Mouse (Mus musculus) intestine, embryonic 14.5 days (tissue): ENCODE data around the gene Ppp1r37. TPM values are rescaled to one million over a fixed set of nuclear protein-coding genes. Genes with fewer than 3 reads are reported as not detected.

ENCODE experiments used
- ATAC-seq: fragments of 200-750 bp; cut with Nextera tagmentation; replicated peaks from 2 replicates; pipeline ENCODE4 v1.8.0; 2017; ENCODE audit warnings: low read depth, moderate number of reproducible peaks, moderate TSS enrichment, moderate library complexity; ENCODE audit not compliant: low FRiP score, low TSS enrichment
- DNase-seq: peaks from one replicate; pipeline ENCODE4 v3.0.0-alpha.2; 2018; ENCODE audit warnings: low spot score
- H3K27ac ChIP-seq: fragments of 300-500 bp; sonication (generic); 2 replicates; pipeline ENCODE4 v1.5.1; 2014; ENCODE audit warnings: low read depth, mild to moderate bottlenecking, control low read depth
- H3K27me3 ChIP-seq: fragments of 300-500 bp; sonication (generic); replicated peaks from 2 replicates; pipeline ENCODE4 v1.6.1; 2014; ENCODE audit warnings: low read length, control low read depth; ENCODE audit not compliant: control insufficient read depth, insufficient read depth
- H3K36me3 ChIP-seq: fragments of 300-500 bp; sonication (generic); 2 replicates; pipeline ENCODE4 v1.6.1; 2014; ENCODE audit warnings: low read length, control low read depth; ENCODE audit not compliant: control insufficient read depth, insufficient read depth
- H3K4me1 ChIP-seq: fragments of 300-500 bp; sonication (generic); replicated peaks from 2 replicates; pipeline ENCODE4 v1.6.1; 2014; ENCODE audit warnings: low read length, control low read depth, mixed read lengths; ENCODE audit not compliant: control insufficient read depth, insufficient read depth
- H3K4me2 ChIP-seq: fragments of 300-500 bp; sonication (generic); 2 replicates; pipeline ENCODE4 v1.6.1; 2014; ENCODE audit warnings: low read length
- H3K4me3 ChIP-seq: fragments of 300-500 bp; sonication (generic); 2 replicates; pipeline ENCODE4 v1.5.1; 2014; ENCODE audit warnings: low read depth, low read length, control low read depth, mixed read lengths
- H3K9ac ChIP-seq: fragments of 300-500 bp; sonication (generic); 2 replicates; pipeline ENCODE4 v1.6.1; 2014; ENCODE audit warnings: mild to moderate bottlenecking, low read length
- H3K9me3 ChIP-seq: fragments of 300-500 bp; sonication (generic); 2 replicates; pipeline ENCODE4 v1.6.1; 2016; ENCODE audit warnings: low read length, control low read depth; ENCODE audit not compliant: control insufficient read depth
- WGBS: fragments of 180-500 bp; shearing (Covaris S2); extraction: QIAGEN DNeasy Blood & Tissue Kit; methylation state at CpG from one replicate; pipeline ENCODE4 v1.1.7; 2014; 5-methylcytosine and 5-hydroxymethylcytosine counted together
- polyA plus RNA-seq: library from polyadenylated mRNA; unstranded; fragments of >200 nt; fragmentation: Nextera tagmentation; extraction: Ambion mirVana; gene quantifications from 2 replicates; pipeline ENCODE4 v1.2.1, GENCODE M21; 2014

The Ppp1r37 gene
- polyA plus RNA-seq, 1 experiment from 2014 or later, result 4.4 TPM

DNA sequence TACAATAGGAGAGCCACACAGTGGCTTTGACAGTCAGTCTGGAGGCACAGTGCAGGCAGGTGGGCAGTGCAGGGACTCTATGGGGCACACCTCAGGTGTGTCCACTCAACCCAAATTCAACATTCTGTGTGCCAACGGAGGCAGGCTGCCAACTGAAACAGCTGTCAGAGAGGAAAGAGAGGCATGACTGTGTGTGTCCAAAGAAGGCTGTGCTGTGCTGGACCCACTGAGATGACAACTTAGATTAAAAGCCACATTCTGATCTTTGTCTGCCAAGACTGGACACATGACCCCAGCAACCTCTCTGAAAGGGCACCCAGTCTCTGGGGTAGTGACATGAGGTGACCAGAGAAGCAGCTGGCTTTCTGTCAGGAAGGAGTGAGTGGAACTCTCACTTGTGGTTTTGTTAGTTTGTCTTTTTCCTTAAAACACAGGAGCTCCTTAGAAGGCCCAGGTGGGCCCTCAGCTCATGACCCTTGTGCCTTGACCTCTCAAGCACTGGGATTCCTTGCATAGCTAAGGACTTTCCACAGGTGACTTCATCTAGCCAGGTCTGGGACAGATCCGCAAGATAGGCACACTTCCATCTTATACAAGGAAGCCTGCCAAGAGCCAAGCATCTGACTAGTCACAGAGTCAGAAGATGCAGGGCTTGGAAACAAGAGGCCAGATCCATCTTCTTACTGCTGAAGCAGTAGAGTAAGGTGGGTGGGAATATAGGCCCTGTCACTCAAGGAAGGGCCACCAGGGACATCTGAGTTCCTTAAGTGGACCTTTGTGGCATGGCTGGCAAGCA lies 21.9 kb downstream of the Ppp1r37 start:
- Histone ChIP-seq H3K4me3 (no peak overlapping the region), H3K4me2 (no peak overlapping the region), H3K4me1 (peaks cover 12% of the 10 kb centered on the region), H3K36me3 (0 out of 2 replicates have a peak, but pooled peaks cover 5% of the 10 kb centered on the region), H3K9ac (no peak overlapping the region), H3K9me3 (no peaks in the 10 kb centered on the region), H3K27ac (no peak overlapping the region), H3K27me3 (no peaks in the 10 kb centered on the region)
- no peak for ATAC-seq
- 88% methylated on average over 2 of the region's 2 CpGs for WGBS
- DNase-seq, result no peak

GRCm38 (mm10) chr7:19534676-19535075 lies 28.2 kb downstream of the Ppp1r37 start:
- Histone ChIP-seq H3K4me3 (no peak overlapping the region), H3K9ac (no peak overlapping the region), H3K27me3 (no peaks in the 10 kb centered on the region), H3K4me1 (no peaks in the 10 kb centered on the region), H3K9me3 (no peaks in the 10 kb centered on the region), H3K27ac (no peak overlapping the region), H3K36me3 (peaks cover 55% of the 10 kb centered on the region), H3K4me2 (no peak overlapping the region)
- ATAC-seq (no peak), DNase-seq (no peak)
- WGBS, result 92% methylated on average over 10 of the region's 10 CpGs

DNA sequence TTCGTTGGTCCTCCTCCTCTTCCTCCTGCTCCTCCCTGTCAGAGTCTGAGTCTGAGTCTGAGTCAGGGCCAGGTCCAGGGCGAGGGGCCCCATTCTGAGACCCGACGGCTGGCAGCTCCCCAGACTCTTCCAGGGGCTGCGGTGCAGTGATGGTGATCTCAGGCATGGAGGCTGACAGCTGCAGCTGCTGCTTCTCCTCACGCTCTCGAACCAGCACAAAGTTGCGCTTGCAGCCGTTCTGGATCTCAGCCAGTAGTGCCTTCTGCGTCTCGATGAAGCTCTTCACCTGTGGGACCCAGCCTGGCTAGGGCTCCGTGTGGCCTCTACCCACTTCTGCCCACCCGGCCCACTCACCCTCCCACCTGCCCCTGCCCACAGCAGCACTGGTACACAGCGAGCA lies 30.6 kb downstream of the Ppp1r37 start:
- Histone ChIP-seq H3K9me3 (no peaks in the 10 kb centered on the region), H3K27ac (no peak overlapping the region), H3K4me2 (no peak overlapping the region), H3K4me3 (no peak overlapping the region), H3K27me3 (no peaks in the 10 kb centered on the region), H3K9ac (no peak overlapping the region), H3K36me3 (peaks cover 61% of the 10 kb centered on the region), H3K4me1 (no peaks in the 10 kb centered on the region)
- ATAC-seq, result no peak
- 84% methylated on average over 14 of the region's 14 CpGs for WGBS
- no peak for DNase-seq

- DNase-seq (no peak), ATAC-seq (peak; percentile 16; the same call in 1 of the 2 replicates)
- 60% methylated on average over 10 of the region's 10 CpGs for WGBS
- Histone ChIP-seq H3K9me3 (no peaks in the 10 kb centered on the region), H3K27me3 (no peaks in the 10 kb centered on the region), H3K4me2 (no peak overlapping the region), H3K9ac (no peak overlapping the region), H3K27ac (no peak overlapping the region), H3K4me1 (no peaks in the 10 kb centered on the region), H3K4me3 (no peak overlapping the region), H3K36me3 (peaks cover 61% of the 10 kb centered on the region)
Measured at GRCm38 (mm10) chr7:19531077-19531476, 31.8 kb downstream of the Ppp1r37 start.

GRCm38 (mm10) chr7:19525105-19525481 lies 37.8 kb downstream of the Ppp1r37 start:
- Histone ChIP-seq H3K9me3 (no peaks in the 10 kb centered on the region), H3K9ac (no peak overlapping the region), H3K27ac (no peak overlapping the region), H3K4me3 (no peak overlapping the region), H3K4me1 (peaks cover 19% of the 10 kb centered on the region), H3K4me2 (no peak overlapping the region), H3K36me3 (peaks cover 10% of the 10 kb centered on the region), H3K27me3 (peaks cover 55% of the 10 kb centered on the region)
- WGBS, result 72% methylated on average over 2 of the region's 2 CpGs
- DNase-seq (no peak), ATAC-seq (no peak)

- H3K27me3 ChIP-seq, result peaks cover 61% of the 10 kb centered on the region
Measured at GRCm38 (mm10) chr7:19524420-19525104, 38.3 kb downstream of the Ppp1r37 start.

DNA sequence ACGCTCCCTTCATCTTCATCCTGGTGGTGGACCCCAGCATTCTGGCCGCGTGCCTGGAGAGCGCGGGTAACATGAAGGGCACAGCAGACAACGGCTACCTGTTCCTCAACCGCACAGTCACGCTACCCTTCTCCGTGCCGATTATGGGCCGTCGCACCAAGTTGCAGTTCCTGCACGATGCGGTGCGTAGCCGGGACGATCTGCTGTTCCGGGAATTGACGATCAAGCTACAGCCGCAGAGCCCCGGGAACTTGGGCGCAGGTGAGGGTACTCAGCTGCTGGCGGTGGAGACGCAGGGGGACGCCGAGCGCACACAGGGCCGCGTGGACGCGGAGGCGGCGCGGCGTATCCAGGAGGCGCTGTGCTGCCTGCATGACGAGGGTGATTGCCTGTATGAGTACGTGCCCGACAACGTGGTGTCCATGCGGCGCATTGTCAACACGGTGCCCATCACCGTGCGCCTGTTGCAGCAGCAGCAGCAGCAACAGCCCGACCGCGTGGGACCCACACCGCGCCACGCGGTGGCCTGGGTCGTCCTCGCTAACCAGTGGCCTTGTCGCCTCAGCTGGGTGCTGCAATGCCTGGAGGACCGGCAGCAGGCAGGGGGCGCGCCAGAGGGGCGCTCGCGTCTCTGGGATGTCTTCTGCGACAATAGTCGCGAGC lies 39.0 kb downstream of the Ppp1r37 start:
- ATAC-seq (peak; percentile 51), DNase-seq (peak; percentile 84)
- H3K9ac ChIP-seq, result peak overlapping the region; percentile 22; the same call in 1 of the 2 replicates
- peaks cover 2% of the 10 kb centered on the region for H3K36me3 ChIP-seq
- no peaks in the 10 kb centered on the region for H3K9me3 ChIP-seq
- H3K4me1 ChIP-seq, result peaks cover 22% of the 10 kb centered on the region
- peak overlapping the region; percentile 35 for H3K4me3 ChIP-seq
- H3K27me3 ChIP-seq, result peaks cover 67% of the 10 kb centered on the region
- H3K27ac ChIP-seq, result no peak overlapping the region
- peak overlapping the region; percentile 75 for H3K4me2 ChIP-seq
- under 1% methylated on average over 64 of the region's 64 CpGs for WGBS

More at GRCm38 (mm10) chr7:19524420-19525104, 38.3 kb downstream of the Ppp1r37 start:
- H3K9me3 ChIP-seq, result no peaks in the 10 kb centered on the region
- ATAC-seq (no peak), DNase-seq (no peak)
- H3K4me1 ChIP-seq, result peaks cover 22% of the 10 kb centered on the region
- H3K4me3 ChIP-seq, result peak overlapping the region; percentile 35
- peak overlapping the region; percentile 22; the same call in 1 of the 2 replicates for H3K9ac ChIP-seq
- peak overlapping the region; percentile 75 for H3K4me2 ChIP-seq
- no peak overlapping the region for H3K27ac ChIP-seq
- WGBS, result 18% methylated on average over 24 of the region's 24 CpGs
- H3K36me3 ChIP-seq, result peaks cover 6% of the 10 kb centered on the region

- DNase-seq (no peak), ATAC-seq (no peak)
- peak overlapping the region; percentile 75 for H3K4me2 ChIP-seq
- H3K36me3 ChIP-seq, result no peaks in the 10 kb centered on the region
- no peak overlapping the region for H3K9ac ChIP-seq
- H3K9me3 ChIP-seq, result no peaks in the 10 kb centered on the region
- peaks cover 22% of the 10 kb centered on the region for H3K4me1 ChIP-seq
- H3K4me3 ChIP-seq, result peak overlapping the region; percentile 35
- peaks cover 74% of the 10 kb centered on the region for H3K27me3 ChIP-seq
- H3K27ac ChIP-seq, result no peak overlapping the region
- 14% methylated on average over 72 of the region's 72 CpGs for WGBS
Measured at GRCm38 (mm10) chr7:19523017-19523756, 39.7 kb downstream of the Ppp1r37 start.
